Mouse (Mus musculus): ENCODE data around the gene G0s2. TPM values are rescaled to one million over a fixed set of nuclear protein-coding genes. Genes with fewer than 3 reads are reported as not detected.
"Not testable (repeated sequence)": the region's sequence is repeated elsewhere in the genome, so short reads cannot be mapped to it uniquely, and the experiment has no call there.

Gene G0s2
- polyA plus RNA-seq, 2 experiments from 2014 or later: 0.61 to 0.78 TPM

- no peak for ATAC-seq
Observed at GRCm38 (mm10) chr1:193287578-193287977, 14.6 kb upstream of the G0s2 start.

- not testable (repeated sequence) for ATAC-seq
Observed at GRCm38 (mm10) chr1:193285766-193286325, 12.8 kb upstream of the G0s2 start.

- ATAC-seq: no peak
Observed at GRCm38 (mm10) chr1:193284228-193284779, 11.3 kb upstream of the G0s2 start.

- no peak for ATAC-seq
Observed at GRCm38 (mm10) chr1:193281344-193281743, 8.3 kb upstream of the G0s2 start.

GRCm38 (mm10) chr1:193279492-193279891, 6.5 kb upstream of the G0s2 start:
- no peak for ATAC-seq

GRCm38 (mm10) chr1:193278414-193279045, 5.5 kb upstream of the G0s2 start:
- ATAC-seq: no peak

- ATAC-seq: no peak
Observed at GRCm38 (mm10) chr1:193274407-193275071, 1.5 kb upstream of the G0s2 start.

- no peak for ATAC-seq
Observed at GRCm38 (mm10) chr1:193272137-193272915, 691 bp downstream of the G0s2 start.

GRCm38 (mm10) chr1:193270965-193271763, 1.9 kb downstream of the G0s2 start:
- ATAC-seq: no peak

- ATAC-seq: no peak
Observed at GRCm38 (mm10) chr1:193265734-193266133, 7.3 kb downstream of the G0s2 start.

GRCm38 (mm10) chr1:193263955-193264598, 8.9 kb downstream of the G0s2 start, which contains the start of gene Hsd11b1:
Gene Hsd11b1 (minus strand): TSS chr1:193264075.
- ATAC-seq: peak; percentile 95

GRCm38 (mm10) chr1:193263026-193263907, 9.8 kb downstream of the G0s2 start:
- ATAC-seq: no peak

GRCm38 (mm10) chr1:193261897-193262548, 11.0 kb downstream of the G0s2 start:
- no peak for ATAC-seq

GRCm38 (mm10) chr1:193259559-193259958, 13.5 kb downstream of the G0s2 start:
- ATAC-seq: no peak

GRCm38 (mm10) chr1:193256621-193257098, 16.4 kb downstream of the G0s2 start:
- no peak for ATAC-seq

GRCm38 (mm10) chr1:193256289-193256577, 16.8 kb downstream of the G0s2 start:
- ATAC-seq: no peak

GRCm38 (mm10) chr1:193255488-193256288, 17.3 kb downstream of the G0s2 start:
- ATAC-seq: peak; percentile 46

GRCm38 (mm10) chr1:193255032-193255431, 18.0 kb downstream of the G0s2 start:
- no peak for ATAC-seq

GRCm38 (mm10) chr1:193253895-193254294, 19.1 kb downstream of the G0s2 start:
- not testable (repeated sequence) for ATAC-seq
